Mouse (Mus musculus) bone marrow, adult 2 months (tissue): ENCODE results near the gene Nrip1.

ENCODE experiments used
- CTCF ChIP-seq: fragments of 200-500 bp; IDR thresholded peaks from 2 replicates; pipeline ENCODE4 v1.5.1; 2011; ENCODE audit warnings: low read length, control low read depth; ENCODE audit not compliant: control insufficient read depth, insufficient read depth
- POLR2A ChIP-seq: fragments of 200-500 bp; IDR thresholded peaks from 2 replicates; pipeline ENCODE4 v1.6.1; 2011; ENCODE audit warnings: low read depth, mild to moderate bottlenecking, control low read depth, low read length, borderline replicate concordance; ENCODE audit not compliant: control insufficient read depth

DNA sequence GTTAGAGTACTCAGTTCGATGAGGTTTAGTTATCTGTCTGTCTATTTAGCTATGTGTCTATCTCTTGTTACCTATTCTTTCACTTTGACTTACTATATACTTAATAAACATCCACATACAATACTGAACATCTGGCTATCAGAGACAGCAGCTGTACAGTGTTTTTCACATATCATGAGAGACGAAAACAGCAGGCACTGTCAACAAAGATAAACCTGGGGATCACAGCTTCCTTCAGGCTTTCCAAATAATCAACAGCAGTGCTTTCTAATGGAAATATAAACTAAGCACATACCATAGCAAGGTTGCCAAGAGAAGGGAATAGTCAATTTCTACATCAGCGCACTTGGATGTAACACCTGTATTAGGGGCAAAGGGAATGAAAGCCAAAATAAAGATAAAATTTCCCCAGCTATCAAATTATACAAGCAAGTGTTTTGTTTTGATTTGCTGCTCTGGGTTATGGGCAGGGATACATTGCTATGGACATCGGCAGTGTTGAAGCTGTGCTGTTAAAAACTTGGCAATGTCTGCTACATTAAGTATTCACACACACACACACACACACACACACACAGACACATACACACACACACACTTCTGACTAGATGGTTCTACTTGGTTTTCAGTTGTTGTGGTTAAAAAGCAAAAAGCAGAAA, 35.2 kb upstream of the Nrip1 start:
- TF ChIP-seq POLR2A (no peak), CTCF (no peak)
